Mouse (Mus musculus): ENCODE data around the gene Hand1. TPM values are rescaled to one million over a fixed set of nuclear protein-coding genes. Genes with fewer than 3 reads are reported as not detected.
"Not testable (repeated sequence)": the region's sequence is repeated elsewhere in the genome, so short reads cannot be mapped to it uniquely, and the experiment has no call there.

The Hand1 gene
- total RNA-seq (2021), result 1 to 10 TPM; 5.3 to 9.3 TPM
- long read RNA-seq, experiment 1, transcript Hand1-201 (2 exons, 1,904 nt), result major isoform, 6 of 7 reads
- long read RNA-seq, experiment 1, partial matches to known transcripts, result 1 of 7 reads
- long read RNA-seq, experiment 1, other reads (novel, unspliced or antisense), result 0 of 7 reads
- long read RNA-seq, experiment 2, transcript Hand1-201 (2 exons, 1,904 nt), result major isoform, 11 of 12 reads
- long read RNA-seq, experiment 2, partial matches to known transcripts, result 1 of 12 reads
- long read RNA-seq, experiment 2, other reads (novel, unspliced or antisense), result 0 of 12 reads

DNA sequence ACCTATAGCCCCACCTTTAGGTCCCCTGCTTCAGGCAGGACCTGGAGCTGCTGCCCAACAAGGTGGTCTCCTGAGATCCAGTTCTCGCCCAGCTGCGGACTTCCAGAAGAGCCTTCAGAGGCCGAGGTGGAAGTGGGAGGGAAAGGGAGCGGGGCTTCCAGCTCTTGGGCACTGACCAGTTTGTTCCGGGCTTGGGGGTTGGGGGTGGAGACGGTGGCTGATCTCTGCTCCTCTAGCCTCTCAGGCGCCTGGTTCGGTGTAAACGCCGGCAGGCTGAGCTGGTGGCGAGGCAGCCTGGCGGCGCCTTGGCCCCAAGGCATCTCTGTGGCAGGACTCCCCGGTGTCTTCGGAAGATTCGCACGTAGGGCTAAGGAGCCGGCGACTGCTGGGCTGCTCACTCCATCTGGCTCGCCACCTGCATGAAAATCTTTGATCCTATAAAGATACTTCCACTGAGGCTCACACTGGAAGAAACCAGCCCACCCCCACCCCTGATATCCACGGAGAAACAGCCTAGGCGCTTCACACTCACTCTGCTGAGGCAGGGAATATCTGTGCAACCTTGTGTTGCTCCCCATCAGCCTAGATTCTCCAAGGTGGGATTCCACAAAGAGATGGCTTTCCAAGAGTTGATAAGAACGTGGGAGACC lies at the start of gene Hand1:
Gene Hand1 (minus strand): TSS at position 267 of the 650 bp plus-strand sequence.
- DNase-seq, result no peak

GRCm38 (mm10) chr11:57876157-57876556 lies 43.5 kb upstream of the Hand1 start:
- DNase-seq, result no peak

DNA sequence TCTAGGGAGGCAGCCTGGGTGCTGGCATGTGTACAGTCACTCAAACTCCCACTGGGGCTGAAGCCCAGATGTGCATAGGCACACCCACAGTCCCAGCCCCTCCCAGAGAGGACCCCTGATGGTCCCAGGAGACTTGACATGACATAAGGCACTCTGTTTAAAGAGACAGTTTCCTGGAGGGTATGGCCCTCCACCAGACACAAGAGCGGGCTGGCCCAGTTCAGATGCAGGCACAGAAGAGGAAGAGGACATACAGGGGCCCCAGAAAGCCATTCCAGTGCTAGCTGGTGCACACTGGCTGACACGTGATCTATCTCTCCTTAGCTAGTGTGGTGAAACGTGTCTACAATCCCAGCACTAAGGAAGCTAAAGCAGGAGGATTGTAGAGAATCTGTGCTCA lies 40.4 kb upstream of the Hand1 start:
- no peak for DNase-seq

DNA sequence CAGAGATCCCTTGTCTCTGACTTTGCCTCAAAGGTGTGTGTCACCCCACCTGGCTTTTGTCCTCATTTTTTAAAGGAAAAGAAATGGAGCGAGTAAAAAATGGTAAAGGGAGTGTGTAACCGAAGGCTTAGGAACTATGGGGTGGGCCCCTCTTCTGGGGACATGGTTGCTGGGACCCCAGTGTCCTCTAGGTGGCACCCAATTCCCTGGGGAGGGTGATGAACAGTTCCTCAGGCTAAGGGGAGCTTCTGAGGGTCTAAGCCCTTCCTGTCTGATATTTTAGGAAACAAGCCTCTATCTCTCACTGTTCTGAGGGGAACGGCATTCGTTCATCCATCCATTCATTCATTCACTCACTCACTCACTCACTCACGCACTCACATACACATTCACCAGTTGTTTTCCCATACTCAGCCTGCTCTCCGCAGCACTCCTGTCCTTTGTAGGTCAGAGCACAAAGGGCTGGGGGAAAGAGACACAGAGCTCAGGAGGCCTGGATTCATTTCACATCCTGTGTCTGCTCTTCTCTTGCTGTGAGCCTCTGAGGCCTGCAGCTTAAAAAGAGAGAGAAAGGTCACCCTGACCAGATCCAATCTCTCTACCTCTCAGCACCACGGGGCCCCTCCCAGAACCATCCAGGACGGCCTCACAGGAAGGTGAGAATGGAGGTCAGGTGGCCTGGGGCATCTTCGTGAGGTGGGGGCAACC lies 36.3 kb upstream of the Hand1 start:
- DNase-seq, result peak; percentile 34 to 40

- no peak for DNase-seq
These were observed 33.8 kb upstream of the Hand1 start for GRCm38 (mm10) chr11:57866466-57866865.

- no peak for DNase-seq
These were observed 32.0 kb upstream of the Hand1 start for GRCm38 (mm10) chr11:57864577-57864976.

DNA sequence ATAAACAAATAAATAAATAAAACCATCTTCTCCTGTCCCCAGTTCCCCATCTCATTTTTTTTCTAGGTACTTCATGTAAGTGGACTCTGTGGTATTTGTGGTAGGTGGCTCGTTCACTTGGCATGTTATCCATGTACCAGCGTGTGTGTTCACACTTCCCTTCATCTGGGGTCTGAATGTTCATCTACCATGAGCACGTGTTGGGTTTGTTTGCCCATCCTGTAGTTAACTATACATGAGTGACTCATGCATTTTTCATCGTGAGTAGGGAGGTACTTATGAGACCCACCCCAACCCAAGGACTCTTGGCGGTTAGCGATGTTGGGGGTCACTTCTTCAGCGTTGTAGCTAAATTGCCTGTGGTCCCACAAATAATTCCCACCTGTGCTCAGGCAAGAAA lies 29.5 kb upstream of the Hand1 start:
- no peak for DNase-seq

- DNase-seq, result no peak
These were observed 25.1 kb upstream of the Hand1 start for GRCm38 (mm10) chr11:57857709-57858108.

DNA sequence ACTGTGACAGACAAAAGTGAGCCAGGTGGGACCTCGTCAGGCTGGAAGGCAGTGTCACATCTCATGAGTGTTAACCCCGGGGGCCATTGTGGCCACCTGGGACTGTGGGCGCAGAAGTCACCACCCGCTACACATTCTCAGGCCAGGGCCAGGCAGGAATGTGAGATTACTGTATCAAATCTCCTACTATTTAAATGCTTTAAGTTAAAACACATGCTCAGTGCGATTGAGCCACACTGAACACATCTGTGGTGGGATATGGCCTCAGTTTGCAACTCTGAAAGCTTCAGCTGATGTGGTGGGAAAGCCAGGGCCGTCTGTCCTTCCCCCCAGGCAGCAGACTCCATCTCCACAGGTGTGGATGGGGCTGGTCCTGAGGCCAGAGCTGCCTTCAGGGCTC lies 21.0 kb upstream of the Hand1 start:
- no peak for DNase-seq

- no peak for DNase-seq
These were observed 18.3 kb upstream of the Hand1 start for GRCm38 (mm10) chr11:57850931-57851330.

- DNase-seq, result no peak
These were observed 17.7 kb upstream of the Hand1 start for GRCm38 (mm10) chr11:57850298-57850697.

- no peak for DNase-seq
These were observed 14.8 kb upstream of the Hand1 start for GRCm38 (mm10) chr11:57847396-57847795.

- DNase-seq, result not testable (repeated sequence)
These were observed 14.1 kb upstream of the Hand1 start for GRCm38 (mm10) chr11:57846421-57847363.

- no peak for DNase-seq
These were observed 8.8 kb upstream of the Hand1 start for GRCm38 (mm10) chr11:57841391-57841790.

GRCm38 (mm10) chr11:57840986-57841385 lies 8.4 kb upstream of the Hand1 start:
- no peak for DNase-seq

DNA sequence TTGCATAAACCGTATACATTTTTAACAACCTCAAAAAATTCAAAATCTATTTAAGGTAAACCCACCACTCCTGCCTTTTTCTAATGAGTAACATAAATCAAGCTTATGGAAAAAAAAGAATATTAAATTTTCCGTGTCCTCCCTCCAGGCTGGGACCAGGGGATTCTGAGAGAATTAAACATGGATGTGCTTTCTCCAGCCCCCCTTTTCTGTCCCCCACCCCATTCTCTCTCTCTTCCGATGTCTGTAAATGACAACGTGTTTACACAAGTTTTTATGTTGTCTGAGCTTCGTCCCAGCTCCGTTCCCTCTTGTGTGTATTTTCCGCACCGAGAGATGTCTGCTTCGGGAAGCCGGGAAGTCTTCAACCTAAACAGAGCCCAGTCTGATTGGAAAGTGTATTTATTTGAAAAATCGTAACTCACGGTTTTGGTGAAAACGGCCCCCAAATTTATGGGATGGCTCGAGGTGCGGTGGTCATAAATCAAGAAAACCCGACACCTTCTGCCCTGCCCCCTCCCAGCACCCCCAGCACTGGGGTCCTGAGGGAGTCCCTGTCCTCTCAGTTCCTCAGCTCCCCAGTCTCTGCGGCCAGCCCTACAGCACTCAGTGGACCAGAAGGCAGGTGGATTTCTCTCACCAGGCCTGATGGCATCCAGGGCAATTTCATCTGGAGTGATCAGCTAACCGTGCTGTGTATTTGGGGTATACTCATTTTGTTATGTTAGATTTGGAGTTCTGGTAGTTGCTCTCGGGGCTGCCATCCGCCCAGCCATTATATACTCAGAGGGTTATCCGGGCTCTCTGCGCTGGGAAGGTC lies 5.5 kb upstream of the Hand1 start:
- DNase-seq, result no peak

DNA sequence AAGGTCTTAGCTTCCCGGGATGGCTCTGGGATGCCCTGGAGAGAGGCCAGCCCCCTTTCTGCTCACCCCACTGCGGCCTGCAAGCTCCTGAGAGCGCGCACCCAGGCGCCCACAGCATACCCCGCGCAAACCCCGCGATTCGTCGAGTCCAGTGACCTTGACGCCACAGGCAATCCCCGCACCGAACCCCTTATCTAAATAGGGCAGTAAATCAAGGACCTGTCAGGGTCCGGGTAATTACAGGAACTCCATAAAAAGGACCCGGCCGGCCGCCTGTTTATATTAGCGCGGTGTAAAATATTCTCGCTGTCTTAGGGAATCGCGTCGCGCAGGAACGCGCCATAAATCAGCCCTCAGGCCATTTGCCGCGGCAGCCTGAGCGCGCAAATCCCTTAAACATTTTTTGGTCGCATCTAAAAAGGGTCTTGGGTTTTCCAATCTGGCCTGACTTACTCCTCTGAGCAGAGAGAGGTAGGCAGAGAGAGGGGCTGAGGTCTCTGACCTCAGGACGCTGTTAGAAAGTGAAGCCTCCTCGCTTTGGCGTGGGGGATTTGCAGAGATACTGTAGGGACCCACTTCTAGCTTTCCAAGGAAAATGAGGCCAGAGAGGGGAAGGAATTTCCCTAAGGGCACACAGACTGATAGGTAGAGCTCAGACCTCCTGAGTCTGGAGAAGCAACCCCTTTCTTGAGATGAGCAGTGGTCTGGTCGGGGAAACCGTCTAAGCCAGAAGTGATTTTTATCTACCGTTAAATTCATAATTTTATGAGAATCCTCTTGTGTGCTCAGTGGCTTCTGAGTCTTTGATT lies 4.5 kb upstream of the Hand1 start:
- DNase-seq, result peak in 1 of 2 experiments; percentile 11

DNA sequence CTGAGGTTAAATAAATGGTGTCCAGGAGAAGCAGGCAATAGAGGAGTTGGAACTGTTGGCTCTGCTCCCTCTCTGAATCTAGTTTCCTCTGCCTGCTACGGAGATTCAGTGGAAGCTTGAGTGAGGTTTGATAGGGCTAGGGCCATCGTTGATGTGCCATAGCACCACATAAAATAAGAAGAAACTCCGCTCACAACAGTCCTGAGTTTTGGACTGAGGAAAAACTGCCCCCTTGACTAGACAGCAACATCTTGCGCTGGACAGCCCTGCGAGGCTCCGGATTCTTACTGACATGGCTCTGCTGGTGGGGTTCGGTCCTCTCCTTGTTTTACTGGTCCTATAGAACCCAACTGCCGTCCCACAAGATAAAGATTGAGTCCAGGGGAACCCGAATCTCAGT lies 3.8 kb upstream of the Hand1 start:
- DNase-seq, result no peak

DNA sequence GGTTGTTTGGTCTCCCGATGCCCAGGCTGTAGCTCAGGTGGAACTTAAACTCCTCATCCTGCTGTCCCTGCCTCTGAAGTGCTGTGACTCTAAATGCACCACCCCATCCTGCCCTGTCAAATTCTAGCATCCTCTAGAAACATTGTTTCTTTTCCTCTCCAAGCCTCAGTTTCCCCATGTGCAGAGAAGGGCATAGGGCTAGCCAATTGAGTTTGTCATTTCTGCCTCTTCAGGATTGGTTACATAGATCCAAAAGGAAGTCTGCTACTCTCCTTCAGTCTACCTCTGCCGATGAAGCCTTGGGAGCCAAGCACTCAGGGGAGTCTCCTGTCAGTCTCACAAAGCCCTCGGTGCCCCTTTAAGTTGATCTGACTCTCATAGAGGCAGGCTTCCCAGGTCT lies 3.3 kb upstream of the Hand1 start:
- no peak for DNase-seq

GRCm38 (mm10) chr11:57835331-57835730 lies 2.7 kb upstream of the Hand1 start:
- no peak for DNase-seq

Measured in adrenal gland, postnatal 36 days (tissue).